Mouse (Mus musculus) kidney, adult 2 months (tissue): Measurements from ENCODE around the gene Ahctf1.

ENCODE experiments used
- CTCF ChIP-seq: fragments of 200-500 bp; conservative IDR thresholded peaks from 2 replicates; pipeline ENCODE4 v1.5.1; 2011; ENCODE audit warnings: low read depth, mild to moderate bottlenecking, control low read depth, low read length, moderate library complexity, mixed read lengths; ENCODE audit not compliant: insufficient read depth, insufficient read length
- POLR2A ChIP-seq: fragments of 200-500 bp; IDR thresholded peaks from one replicate; pipeline ENCODE4 v1.6.1; 2011; ENCODE audit warnings: low read depth, low read length, control low read depth

DNA sequence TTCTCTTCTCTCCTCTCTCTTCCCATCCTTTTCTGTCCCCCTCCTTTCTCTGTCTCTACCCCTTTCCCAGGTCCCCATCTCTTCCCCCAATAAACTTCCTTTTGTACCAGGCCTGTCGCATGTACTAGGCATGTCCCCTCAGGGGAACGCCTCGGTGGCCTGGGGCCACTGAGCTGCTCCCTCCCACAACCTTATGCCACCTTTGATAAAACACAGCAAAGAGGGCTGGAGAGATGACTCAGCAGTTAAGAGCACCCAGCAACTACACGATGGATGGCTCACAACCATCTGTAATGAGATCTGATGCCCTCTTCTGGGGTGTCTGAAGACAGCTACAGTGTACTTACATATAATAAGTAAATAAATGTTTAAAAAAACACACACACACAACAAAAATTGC lies 87.7 kb downstream of the Ahctf1 start:
- TF ChIP-seq CTCF (no peak), POLR2A (no peak)
